Mouse (Mus musculus) adrenal gland, adult 18-20 months (tissue): Measurements from ENCODE around the gene Gm13889. TPM values are rescaled to one million over a fixed set of nuclear protein-coding genes. Genes with fewer than 3 reads are reported as not detected.

ENCODE experiments used
- DNase-seq, 2 experiments: peaks; one replicate each; pipeline ENCODE4 v3.0.0; 2021 to 2022; ENCODE audit warnings: low spot score in 2 of 2
- total RNA-seq, 2 experiments: library from RNA; stranded (reverse); gene quantifications; 1 replicate in 1 of 2; 2 replicates in 1 of 2; pipeline ENCODE4 v1.2.3; 2021

Gene Gm13889
- total RNA-seq, 2 experiments from 2014 or later, result 68.0 to 79.5 TPM

DNA sequence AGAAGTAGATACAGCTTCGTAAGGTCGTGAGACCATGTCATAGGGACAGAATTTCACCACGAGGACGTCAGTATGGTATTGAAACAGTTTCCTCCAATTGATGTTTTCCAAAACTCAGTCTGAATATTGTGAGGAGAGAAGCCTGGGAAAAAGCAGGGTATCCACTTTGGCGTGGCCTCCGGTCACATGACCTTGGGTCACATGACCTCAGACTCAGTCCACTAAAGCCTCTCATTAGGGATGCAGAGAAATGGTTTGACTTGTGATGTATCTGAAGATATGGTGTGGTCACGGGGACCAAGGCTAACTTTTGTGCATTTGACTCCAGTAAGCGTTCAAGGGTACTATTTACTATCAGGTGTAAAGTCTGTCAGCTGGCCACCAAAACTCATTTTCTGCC, 2.3 kb upstream of the Gm13889 start:
- DNase-seq, result no peak

DNA sequence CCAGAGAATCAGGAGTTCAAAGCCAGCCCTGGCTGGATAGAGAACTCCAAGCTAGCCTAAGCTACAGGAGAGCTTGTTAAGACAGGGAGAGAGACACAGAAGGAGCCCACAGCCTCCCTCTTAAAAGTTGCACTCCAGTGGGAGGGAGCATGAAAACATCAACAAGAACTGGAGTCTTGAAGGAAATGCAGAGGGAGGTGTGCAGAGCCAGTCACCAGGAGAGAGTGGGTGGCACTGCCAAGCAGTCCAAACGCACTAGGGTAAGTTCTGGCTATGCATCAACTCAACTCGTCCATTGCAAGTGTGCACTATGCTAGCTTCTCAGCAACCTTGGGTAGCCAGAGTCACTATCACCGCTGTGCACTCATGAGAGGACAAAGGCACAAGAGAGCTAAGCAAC, 1.2 kb upstream of the Gm13889 start:
- no peak for DNase-seq

GRCm38 (mm10) chr2:93957785-93958175, 779 bp upstream of the Gm13889 start:
- no peak for DNase-seq

- DNase-seq, result peak; percentile 52 to 62
Observed at GRCm38 (mm10) chr2:93956331-93956801, 635 bp downstream of the Gm13889 start.

DNA sequence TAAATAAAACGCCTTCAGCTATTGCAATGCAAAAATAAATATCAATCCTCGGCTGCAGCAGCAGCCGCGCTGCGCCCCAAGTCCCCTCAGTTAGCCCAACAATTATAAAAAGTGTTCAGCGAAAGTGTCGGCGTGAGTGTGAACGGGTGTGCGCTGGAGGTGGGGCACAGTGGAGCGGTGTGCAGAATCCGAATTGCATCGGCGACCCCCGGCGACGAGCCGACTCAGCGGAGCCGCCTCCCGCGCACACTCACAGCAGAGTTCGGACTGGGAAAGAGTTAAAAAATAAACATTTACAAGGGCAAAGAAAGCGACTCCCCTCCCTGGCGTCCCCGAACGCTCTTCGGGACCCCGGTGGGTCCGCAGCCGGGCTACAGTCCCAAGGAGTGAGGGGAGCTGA, 1.1 kb downstream of the Gm13889 start:
- no peak for DNase-seq

DNA sequence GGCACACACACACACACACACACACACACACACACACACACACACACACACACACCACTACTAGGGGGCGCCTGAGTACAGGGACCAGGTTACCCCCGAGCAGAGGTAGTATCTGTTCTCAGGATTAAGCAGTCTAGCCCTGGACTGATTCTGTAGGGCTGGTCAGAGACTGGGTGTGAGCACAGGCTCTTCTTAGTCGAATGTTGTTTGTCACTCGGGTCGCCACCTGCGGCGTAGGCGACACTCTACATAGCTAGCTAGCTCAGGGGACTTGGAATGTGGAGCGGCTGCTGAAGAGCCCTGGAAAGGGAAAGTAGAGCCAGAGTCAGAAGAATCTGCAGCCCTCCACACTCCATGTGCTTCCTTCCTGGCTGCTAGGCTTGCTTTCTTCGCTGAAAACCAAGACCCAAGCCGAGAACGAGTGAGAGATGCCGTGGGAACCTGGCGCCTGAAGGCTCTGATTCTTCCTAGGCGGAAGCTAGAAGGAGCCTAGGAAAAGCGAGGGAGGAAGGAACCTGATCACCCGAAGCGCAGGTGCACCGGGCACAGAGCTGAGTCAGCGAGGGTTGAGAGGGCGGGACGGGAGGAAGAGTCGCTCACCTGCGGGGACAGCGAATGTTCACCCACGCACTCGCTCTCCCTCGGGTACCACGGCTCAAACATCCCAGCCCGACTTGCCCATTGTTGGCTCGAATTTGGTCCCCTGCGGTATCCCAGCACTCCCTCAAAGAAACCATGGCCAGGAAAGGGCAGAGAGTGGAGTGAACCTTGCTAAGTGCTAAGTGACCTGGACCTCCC, 2.0 kb downstream of the Gm13889 start:
- no peak for DNase-seq

DNA sequence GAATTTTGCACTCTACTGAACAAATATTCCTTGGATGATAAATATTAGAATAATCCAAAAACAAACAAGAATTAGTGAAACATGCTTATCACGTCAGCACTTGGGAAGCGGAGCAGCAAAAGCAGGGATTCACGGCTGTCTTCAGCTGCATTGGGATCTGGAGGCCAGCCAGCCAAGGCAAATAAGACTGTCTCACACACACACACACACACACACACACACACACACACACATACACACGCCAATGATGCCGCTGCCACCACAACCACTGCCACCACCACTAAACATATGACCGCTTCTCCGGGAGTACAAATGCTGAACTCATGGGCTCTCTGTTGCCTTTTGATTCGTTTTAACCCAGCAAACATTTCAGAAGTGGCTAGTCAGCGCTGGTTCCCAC, 3.3 kb downstream of the Gm13889 start:
- DNase-seq, result no peak

GRCm38 (mm10) chr2:93946976-93947375, 10.0 kb downstream of the Gm13889 start:
- DNase-seq, result no peak

DNA sequence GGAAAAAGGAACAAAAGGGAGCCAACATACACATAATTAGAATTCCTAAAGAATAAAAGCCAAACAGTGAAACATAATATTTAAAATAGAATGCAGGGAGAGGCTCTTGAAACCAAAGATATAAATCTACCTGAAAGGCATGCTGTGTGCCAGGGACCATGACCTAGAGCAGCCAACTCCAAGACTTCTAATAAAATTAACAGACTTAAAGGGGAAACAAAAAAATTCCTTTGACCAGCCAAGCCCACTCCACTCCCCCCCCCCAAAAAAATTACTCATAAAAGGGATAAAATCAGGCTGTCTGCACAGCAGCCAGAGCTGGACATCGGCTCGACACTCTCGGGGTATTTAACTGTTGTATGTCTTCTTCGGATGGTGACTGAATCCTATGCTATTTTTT, 12.1 kb downstream of the Gm13889 start:
- no peak for DNase-seq

- no peak for DNase-seq
Observed at GRCm38 (mm10) chr2:93944099-93944498, 12.9 kb downstream of the Gm13889 start.

- no peak for DNase-seq
Observed at GRCm38 (mm10) chr2:93941670-93942069, 15.3 kb downstream of the Gm13889 start.

DNA sequence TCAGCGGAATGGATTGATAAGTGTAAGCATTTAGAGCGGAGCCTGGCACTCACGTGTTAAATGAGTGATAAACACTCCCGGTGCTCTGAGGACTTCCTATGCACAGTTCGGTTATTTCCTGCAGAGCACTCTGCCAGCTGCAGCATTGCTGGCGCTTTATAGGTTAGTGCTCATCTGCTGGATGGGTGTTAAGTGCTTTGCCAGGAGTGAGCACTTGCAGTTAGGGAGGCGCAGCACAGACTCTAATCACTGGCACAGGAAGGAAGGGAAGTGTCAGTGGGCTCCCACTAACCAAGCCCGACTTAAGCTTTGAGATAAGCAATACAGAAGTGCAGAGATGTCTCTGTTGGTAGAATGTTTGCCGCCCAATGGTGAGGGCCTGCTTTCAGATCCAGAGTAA, 18.5 kb downstream of the Gm13889 start:
- DNase-seq, result no peak

GRCm38 (mm10) chr2:93928866-93929265, 28.1 kb downstream of the Gm13889 start:
- no peak for DNase-seq

DNA sequence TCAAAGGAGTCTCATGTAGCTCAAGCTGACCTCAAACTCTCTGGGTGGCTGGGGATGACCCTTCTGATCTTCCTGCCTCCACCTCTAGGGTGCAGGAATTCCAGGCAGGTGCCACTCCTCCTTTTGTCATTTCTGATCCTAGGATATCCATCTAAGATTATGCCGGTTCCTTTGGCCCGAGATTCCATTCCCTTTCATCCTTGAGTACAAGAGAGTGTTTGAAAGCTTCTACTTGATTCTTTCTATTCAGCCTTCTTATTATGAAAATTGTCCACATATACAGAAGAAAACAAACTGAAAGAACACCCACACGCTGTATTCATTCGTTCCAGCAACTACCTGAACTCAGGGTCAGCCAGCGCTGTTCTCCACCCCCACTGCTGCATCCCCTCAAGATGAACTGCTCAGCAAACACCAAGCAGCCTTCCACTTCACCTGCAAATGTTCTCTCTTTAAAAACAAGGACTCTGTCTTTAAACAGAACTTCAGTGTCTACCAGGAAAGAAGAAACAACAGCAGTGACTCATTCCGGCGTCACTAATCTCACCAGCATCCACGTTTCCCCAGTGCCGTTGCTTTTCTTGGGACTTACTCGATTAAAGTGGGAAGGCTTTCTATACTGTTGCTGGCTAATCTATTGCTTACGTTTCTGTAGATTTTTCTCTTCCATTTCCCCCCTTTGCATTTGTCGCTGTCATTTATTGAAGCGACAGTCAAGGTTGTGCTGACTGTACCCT, 29.1 kb downstream of the Gm13889 start:
- no peak for DNase-seq

DNA sequence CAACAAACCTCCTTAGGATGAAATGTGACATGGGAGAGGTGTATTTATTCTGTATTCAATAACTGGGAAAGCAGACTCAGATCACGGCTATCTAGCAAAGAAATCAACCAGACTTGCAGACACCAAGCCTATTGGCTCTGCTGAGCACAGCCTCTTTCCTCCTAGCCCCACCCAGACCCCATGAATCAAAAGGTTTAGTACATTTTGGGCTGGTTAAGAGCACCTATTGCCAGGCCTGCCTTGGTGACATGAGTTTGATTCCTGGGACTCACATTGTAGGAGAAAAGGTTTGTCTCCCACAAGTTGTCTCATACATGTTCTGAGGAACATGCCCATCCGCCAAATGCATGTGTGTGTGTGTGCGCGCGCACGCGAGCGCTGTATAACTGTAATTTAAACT, 30.9 kb downstream of the Gm13889 start:
- DNase-seq, result no peak

DNA sequence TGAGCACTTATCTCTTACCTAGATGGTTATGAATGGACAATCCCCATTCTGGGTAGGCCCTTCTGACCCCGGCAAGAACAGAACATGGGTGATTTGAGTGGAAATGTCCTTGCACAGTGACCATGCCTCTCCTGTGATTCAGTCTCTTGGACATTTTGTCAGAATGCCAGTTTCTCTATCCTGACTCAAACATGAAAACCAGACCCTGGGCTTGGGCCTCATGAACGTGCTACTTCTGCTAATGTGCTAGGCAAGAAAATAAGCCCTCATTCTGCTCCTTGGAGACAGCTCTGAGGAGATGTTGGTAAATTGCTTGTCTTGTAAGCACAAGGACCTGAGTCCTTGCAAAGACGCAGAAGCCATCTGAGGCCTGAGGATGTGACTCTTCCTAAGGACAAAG, 37.9 kb downstream of the Gm13889 start:
- no peak for DNase-seq

GRCm38 (mm10) chr2:93913552-93913951, 43.4 kb downstream of the Gm13889 start:
- no peak for DNase-seq

DNA sequence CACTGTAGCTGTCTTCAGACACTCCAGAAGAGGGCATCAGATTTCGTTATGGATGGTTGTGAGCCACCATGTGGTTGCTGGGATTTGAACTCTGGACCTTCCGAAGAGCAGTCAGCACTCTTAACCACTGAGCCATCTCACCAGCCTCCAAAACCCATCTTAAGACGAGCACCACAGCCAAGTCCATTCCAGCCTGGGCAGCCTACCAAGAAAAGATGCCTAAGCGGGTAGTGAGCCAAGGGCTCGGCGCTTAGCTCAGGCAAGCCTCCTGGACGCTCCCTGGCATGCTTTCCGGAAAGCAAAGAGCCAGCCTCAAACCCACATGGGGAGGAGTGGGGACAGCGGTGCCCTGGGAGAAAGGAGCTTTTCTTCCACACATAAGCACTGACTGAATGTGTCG, 45.1 kb downstream of the Gm13889 start:
- DNase-seq, result no peak

DNA sequence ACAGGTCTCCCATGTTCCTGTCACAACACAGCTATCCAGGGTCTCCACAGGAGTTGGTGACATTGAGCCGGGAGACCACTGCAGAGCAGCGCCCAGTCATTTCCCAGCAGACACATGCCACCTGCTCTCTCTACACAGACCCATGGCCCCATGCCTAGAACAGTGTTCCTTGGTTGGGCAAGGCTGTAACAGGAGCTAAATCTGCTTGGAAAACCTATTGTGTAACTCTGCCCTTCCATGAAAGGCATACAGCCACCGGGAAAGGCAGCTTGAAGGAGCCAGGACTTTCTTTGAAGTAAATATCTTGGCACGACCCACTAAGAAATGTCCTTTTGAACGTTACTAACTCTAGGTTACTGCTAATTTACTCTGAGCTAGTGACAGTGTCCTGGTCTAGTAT, 47.3 kb downstream of the Gm13889 start:
- DNase-seq, result no peak

DNA sequence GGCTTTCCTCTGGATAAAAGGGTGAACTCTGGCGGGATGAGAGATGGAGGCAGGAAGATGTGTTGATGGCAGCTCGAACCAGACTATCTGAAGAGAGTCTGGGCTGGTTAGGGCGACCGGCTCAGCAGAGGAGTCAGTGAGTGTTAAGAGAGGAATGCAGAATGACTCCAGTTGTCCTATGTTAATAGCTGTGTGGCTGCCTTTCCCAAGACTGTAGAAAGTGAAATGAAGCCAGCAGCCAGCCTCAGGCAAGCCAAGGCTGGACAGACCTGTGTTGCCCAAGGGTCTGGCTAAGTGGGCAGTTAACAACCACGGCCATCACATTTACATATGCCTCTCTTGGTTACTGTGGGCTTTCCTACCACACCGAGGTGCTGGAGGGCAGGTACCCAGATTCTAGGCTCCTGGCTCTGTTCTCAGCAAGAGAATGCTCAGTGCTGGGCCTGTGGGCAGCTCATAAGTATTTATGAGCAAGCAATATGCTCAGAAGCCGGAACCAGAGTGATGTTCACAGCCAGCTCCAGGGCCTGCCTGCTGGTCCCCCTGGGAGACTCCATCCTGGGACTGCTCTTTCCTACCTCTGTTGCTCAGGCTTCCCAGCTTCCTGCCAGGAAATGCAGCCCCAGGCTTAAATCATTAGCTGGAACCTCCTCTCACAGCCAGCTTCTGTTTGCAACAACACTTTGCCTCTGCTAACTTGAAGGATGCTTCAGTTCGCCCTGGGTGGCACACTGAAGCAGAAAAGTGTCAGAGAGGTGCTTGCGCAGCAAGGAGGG, 49.3 kb downstream of the Gm13889 start:
- DNase-seq, result no peak

DNA sequence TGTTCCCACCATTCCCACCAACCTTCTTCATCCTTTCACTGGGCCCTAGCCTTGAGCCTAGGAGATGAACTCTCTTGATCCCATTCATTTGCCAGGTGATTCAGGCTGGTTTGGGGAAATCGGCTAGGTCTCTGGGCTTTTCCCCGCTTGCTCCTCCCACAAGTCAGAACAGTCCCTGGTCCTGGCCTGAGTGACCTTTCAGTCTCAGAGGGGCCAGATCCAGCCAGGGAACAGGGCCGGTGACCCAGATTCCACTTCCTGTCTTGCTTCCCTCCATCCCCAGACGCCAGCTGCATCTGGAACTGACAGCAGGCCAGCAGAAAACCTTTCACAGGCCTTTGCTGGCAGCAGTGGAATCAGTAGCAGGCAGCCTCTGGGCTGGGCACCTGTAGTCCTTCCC, 50.7 kb downstream of the Gm13889 start:
- DNase-seq, result no peak
